Mouse (Mus musculus) lung, postnatal 0 days (tissue): Measurements from ENCODE around the gene Ddx39b. TPM values are rescaled to one million over a fixed set of nuclear protein-coding genes. Genes with fewer than 3 reads are reported as not detected.
"Not testable (repeated sequence)": the region's sequence is repeated elsewhere in the genome, so short reads cannot be mapped to it uniquely, and the experiment has no call there.

Source experiments
- ATAC-seq: fragments of 200-750 bp; cut with Nextera tagmentation; 2 replicates; pipeline ENCODE4 v1.8.0; 2017; ENCODE audit warnings: moderate library complexity
- DNase-seq: peaks from one replicate; pipeline ENCODE4 v3.0.0-alpha.2; 2016; ENCODE audit warnings: low spot score
- H3K27ac ChIP-seq: fragments of 300-500 bp; sonication (generic); 2 replicates; pipeline ENCODE4 v1.5.1; 2014; ENCODE audit warnings: antibody characterized with exemption, mild to moderate bottlenecking, low read length, mixed read lengths
- H3K27me3 ChIP-seq: fragments of 300-500 bp; sonication (generic); replicated peaks from 2 replicates; pipeline ENCODE4 v1.6.1; 2014; ENCODE audit warnings: low read length, mixed read lengths; ENCODE audit not compliant: insufficient read depth
- H3K36me3 ChIP-seq: fragments of 300-500 bp; sonication (generic); 2 replicates; pipeline ENCODE4 v1.6.1; 2014; ENCODE audit warnings: low read length, mixed read lengths; ENCODE audit not compliant: insufficient read depth
- H3K4me1 ChIP-seq: fragments of 300-500 bp; sonication (generic); 2 replicates; pipeline ENCODE4 v1.6.1; 2014; ENCODE audit warnings: antibody characterized with exemption, low read depth, low read length, mixed read lengths; ENCODE audit not compliant: insufficient read depth
- H3K4me2 ChIP-seq: fragments of 300-500 bp; sonication (generic); replicated peaks from 2 replicates; pipeline ENCODE4 v1.6.1; 2014; ENCODE audit warnings: low read depth, mild to moderate bottlenecking, low read length, moderate library complexity, mixed read lengths
- H3K4me3 ChIP-seq: fragments of 300-500 bp; sonication (generic); 2 replicates; pipeline ENCODE4 v1.5.1; 2014; ENCODE audit warnings: low read depth, low read length
- H3K9ac ChIP-seq: fragments of 300-500 bp; sonication (generic); replicated peaks from 2 replicates; pipeline ENCODE4 v1.6.1; 2014; ENCODE audit warnings: low read depth, mild to moderate bottlenecking
- H3K9me3 ChIP-seq: fragments of 300-500 bp; sonication (generic); 2 replicates; pipeline ENCODE4 v1.6.1; 2016; ENCODE audit warnings: low read length, mixed read lengths
- CTCF ChIP-seq: IDR thresholded peaks from 2 replicates; pipeline ENCODE4 v1.5.1; 2016; ENCODE audit warnings: antibody characterized with exemption, mild to moderate bottlenecking
- EP300 ChIP-seq: IDR thresholded peaks from 2 replicates; pipeline ENCODE4 v1.6.1; 2016; ENCODE audit warnings: antibody characterized with exemption, mild to moderate bottlenecking, control low read depth
- WGBS: fragments of 180-500 bp; shearing (Covaris S2); extraction: QIAGEN DNeasy Blood & Tissue Kit; methylation state at CpG from one replicate; pipeline ENCODE4 v1.1.7; 2014; 5-methylcytosine and 5-hydroxymethylcytosine counted together
- polyA plus RNA-seq: library from polyadenylated mRNA; unstranded; fragments of >200 nt; fragmentation: Nextera tagmentation; extraction: Ambion mirVana; gene quantifications from 2 replicates; pipeline ENCODE4 v1.2.1, GENCODE M21; 2015

Gene Ddx39b
- polyA plus RNA-seq, 1 experiment from 2014 or later, result 170 TPM

- ATAC-seq, result no peak
- TF ChIP-seq CTCF (peak; percentile 13; the same call in 1 of the 2 replicates), EP300 (no peak)
- 62% methylated on average over 14 of the region's 14 CpGs for WGBS
- no peaks in the 10 kb centered on the region for H3K9me3 ChIP-seq
- no peak overlapping the region for H3K4me3 ChIP-seq
- no peak overlapping the region for H3K4me2 ChIP-seq
- no peak overlapping the region for H3K27ac ChIP-seq
- no peak for DNase-seq
- H3K9ac ChIP-seq, result no peak overlapping the region
- H3K27me3 ChIP-seq, result no peaks in the 10 kb centered on the region
- H3K4me1 ChIP-seq, result no peaks in the 10 kb centered on the region
- H3K36me3 ChIP-seq, result peaks cover 6% of the 10 kb centered on the region; the same call in 1 of the 2 replicates
These were observed 14.9 kb upstream of the Ddx39b start for GRCm38 (mm10) chr17:35226561-35227046.

- H3K9ac ChIP-seq, result no peak overlapping the region
- no peak overlapping the region for H3K4me2 ChIP-seq
- no peak for DNase-seq
- no peak overlapping the region for H3K27ac ChIP-seq
- TF ChIP-seq CTCF (no peak), EP300 (no peak)
- no peaks in the 10 kb centered on the region for H3K27me3 ChIP-seq
- no peak overlapping the region for H3K4me3 ChIP-seq
- no peaks in the 10 kb centered on the region; the same call in 1 of the 2 replicates for H3K36me3 ChIP-seq
- 89% methylated on average over 10 of the region's 10 CpGs for WGBS
- H3K9me3 ChIP-seq, result no peaks in the 10 kb centered on the region
- ATAC-seq, result no peak
- peaks cover 6% of the 10 kb centered on the region; the same call in 1 of the 2 replicates for H3K4me1 ChIP-seq
These were observed 10.5 kb upstream of the Ddx39b start for GRCm38 (mm10) chr17:35231022-35231421.

GRCm38 (mm10) chr17:35232043-35232442, 9.5 kb upstream of the Ddx39b start:
- no peak overlapping the region for H3K4me3 ChIP-seq
- peaks cover 6% of the 10 kb centered on the region; the same call in 1 of the 2 replicates for H3K4me1 ChIP-seq
- H3K27ac ChIP-seq, result no peak overlapping the region
- WGBS, result 16% methylated on average over 12 of the region's 12 CpGs
- H3K4me2 ChIP-seq, result no peak overlapping the region
- H3K27me3 ChIP-seq, result no peaks in the 10 kb centered on the region
- no peak overlapping the region for H3K9ac ChIP-seq
- no peaks in the 10 kb centered on the region; the same call in 1 of the 2 replicates for H3K36me3 ChIP-seq
- no peak for ATAC-seq
- peak; percentile 82 for DNase-seq
- peak; percentile 93 for TF ChIP-seq CTCF
- no peak for TF ChIP-seq EP300
- no peaks in the 10 kb centered on the region for H3K9me3 ChIP-seq

GRCm38 (mm10) chr17:35232659-35233058, 8.9 kb upstream of the Ddx39b start:
- Histone ChIP-seq H3K9me3 (no peaks in the 10 kb centered on the region), H3K27ac (peak overlapping the region; percentile 71; the same call in 1 of the 2 replicates), H3K36me3 (no peaks in the 10 kb centered on the region; the same call in 1 of the 2 replicates), H3K4me3 (no peak overlapping the region), H3K4me2 (no peak overlapping the region), H3K9ac (no peak overlapping the region), H3K27me3 (no peaks in the 10 kb centered on the region), H3K4me1 (peaks cover 6% of the 10 kb centered on the region; the same call in 1 of the 2 replicates)
- 62% methylated on average over 5 of the region's 5 CpGs for WGBS
- DNase-seq (no peak), ATAC-seq (no peak)
- TF ChIP-seq EP300 (no peak), CTCF (no peak)

GRCm38 (mm10) chr17:35233114-35233980, 8.2 kb upstream of the Ddx39b start, which contains the start of gene Atp6v1g2:
TSS of gene Atp6v1g2 (plus strand) at chr17:35233660.
- Histone ChIP-seq H3K36me3 (no peaks in the 10 kb centered on the region; the same call in 1 of the 2 replicates), H3K9me3 (no peaks in the 10 kb centered on the region), H3K27ac (peak within 1 kb of the TSS; percentile 95), H3K4me1 (peaks cover 6% of the 10 kb centered on the region; the same call in 1 of the 2 replicates), H3K27me3 (no peaks in the 10 kb centered on the region), H3K4me2 (peak within 1 kb of the TSS; percentile 63), H3K9ac (no peak within 1 kb of the TSS), H3K4me3 (no peak within 1 kb of the TSS)
- WGBS, result 34% methylated on average over 18 of the region's 18 CpGs
- ATAC-seq, result 0 out of 2 replicates have a peak, but pooled peaks have one; percentile 3
- TF ChIP-seq EP300 (0 out of 2 replicates have a peak, but pooled peaks have one; percentile 35), CTCF (no peak)
- peak; percentile 72 for DNase-seq

GRCm38 (mm10) chr17:35234090-35234489, 7.5 kb upstream of the Ddx39b start:
- not testable (repeated sequence) for H3K4me3 ChIP-seq, H3K36me3 ChIP-seq, ATAC-seq, H3K4me1 ChIP-seq, H3K9ac ChIP-seq, DNase-seq, H3K27me3 ChIP-seq, H3K9me3 ChIP-seq
- 61% methylated on average over 7 of the region's 7 CpGs for WGBS
- Histone ChIP-seq H3K27ac (peak overlapping the region; percentile 71), H3K4me2 (peak overlapping the region; percentile 63; the same call in 1 of the 2 replicates)
